Mouse (Mus musculus): Measurements from ENCODE around the gene Enho. TPM values are rescaled to one million over a fixed set of nuclear protein-coding genes. Genes with fewer than 3 reads are reported as not detected.
A peak's percentile ranks its signal among the peaks of the same experiment; 100 is the strongest.

Enho gene
- total RNA-seq, 2 experiments from 2014 or later = 59.1 to 66.3 TPM

DNA sequence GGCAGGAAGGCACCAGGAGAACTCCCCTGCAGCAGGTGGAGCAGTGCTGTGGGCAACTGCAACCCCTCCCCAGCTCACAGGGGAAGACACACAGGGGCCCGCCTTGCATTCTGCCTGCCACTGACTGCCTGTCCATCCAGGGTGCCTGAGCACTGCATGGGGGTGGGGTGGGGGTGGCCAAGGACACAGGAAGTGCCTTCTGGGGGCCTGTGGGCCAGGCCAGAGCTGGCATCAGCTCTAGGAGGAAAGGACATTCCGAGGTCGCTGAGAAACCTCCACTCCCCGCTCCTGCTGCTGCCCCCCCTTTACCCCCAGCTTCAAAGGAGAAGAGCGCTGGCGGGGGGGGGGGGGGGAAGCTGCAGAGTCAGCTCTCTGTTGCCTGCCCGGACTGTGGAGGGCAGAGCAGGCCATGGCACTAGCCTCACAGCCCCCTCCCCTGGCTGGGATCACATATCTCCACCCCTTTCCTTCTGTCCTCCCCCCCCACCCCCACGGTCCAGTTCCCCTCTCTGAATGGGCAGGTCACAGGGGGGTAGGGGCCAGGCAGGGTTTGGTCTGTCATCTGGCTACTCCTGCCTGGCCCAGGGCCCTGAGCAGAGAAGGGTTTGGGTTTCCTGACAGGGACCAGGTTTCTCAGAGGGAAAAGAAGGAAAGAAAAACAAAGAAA is 25.0 kb upstream of the Enho start:
- no peak for DNase-seq (ENCODE audit: low spot score in 2 of 2)

DNA sequence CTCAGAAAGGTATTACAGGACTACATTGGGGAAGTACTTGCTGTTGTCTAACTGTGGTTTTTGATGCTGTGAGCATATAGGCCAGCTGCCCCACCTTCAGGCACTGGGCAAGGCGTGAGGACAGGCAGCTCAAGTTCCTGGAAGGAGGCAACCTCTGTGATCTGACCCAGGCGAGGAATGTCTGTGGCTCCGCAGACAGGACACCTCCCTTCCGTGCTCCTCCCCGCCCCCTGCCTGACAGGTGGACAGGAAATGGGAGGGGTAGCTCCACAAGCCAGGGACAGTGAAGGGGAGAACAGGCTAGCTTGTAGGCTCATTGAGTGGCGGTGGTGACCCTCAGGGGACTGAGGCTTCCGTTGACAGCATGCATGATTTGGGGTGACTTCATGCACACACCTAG is 24.4 kb upstream of the Enho start:
- DNase-seq (ENCODE audit: low spot score in 2 of 2) = no peak

DNA sequence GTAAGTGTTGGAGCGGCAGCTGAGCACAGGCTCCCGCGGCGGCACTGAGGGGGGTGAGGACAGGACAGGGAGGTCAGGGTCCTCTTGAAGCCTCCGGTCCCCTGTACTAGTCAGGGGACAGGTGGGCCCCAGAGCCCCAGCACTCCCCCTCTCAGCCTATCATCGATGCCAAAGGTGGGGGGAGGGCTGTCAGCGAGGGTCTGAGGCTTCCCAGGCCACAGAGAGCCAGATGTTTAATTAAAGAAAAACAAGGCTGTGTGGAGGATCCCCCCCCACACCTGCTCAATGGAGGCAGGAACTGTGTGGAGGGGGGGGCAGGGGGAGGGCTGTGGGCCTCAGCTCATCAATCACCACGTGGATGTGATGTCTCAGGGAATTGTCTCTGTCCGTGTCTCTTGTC is 23.5 kb upstream of the Enho start:
- DNase-seq (ENCODE audit: low spot score in 2 of 2) = no peak

DNA sequence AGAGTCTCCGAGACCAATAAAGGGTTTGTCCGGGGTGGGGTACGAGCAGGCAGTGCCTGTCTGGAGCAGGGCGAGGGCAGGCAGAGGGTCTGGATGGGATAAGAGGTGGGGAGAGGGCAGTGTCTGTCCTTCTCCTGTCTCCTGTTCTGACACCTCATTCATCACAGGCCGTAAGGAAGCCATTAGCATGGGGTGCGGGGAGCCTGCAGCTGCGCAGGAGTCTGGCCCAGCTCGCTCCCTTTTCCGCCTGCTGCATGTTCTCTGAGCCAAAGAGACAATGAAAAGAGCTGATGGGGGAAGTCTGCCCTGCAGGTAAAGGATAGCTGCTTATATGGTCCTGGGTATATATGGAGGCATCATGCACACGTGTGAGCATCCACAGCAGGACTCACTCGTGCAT is 22.6 kb upstream of the Enho start:
- no peak for DNase-seq (ENCODE audit: low spot score in 2 of 2)

DNA sequence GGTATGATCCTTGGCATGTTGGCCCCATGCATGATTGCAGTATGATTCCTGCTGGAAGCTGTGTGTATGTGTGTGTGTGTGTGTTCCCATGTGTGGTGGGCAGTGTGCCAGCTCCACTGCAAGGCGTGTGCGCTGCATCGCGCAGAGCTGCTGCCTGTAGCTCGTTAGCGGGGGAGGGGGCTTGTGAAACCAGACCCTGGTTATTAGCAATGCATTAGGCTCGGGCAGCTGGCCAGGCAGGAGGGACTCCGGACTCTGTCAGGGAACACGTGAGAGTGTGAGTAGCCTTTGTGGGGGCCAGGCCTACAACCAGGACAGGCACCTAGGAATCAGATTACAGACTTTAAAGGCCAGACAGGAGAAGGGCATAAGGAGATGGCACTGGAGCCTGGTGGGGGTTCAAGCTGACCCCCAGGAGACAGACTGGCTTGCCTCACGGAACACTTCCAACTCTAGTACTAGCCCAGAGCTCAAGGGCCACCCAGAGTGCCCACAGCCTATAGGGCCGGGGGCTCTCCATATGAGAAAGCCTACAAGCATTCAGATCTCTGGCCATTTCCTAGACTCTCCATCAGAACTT is 20.8 kb upstream of the Enho start:
- no peak for DNase-seq (ENCODE audit: low spot score in 2 of 2)

DNA sequence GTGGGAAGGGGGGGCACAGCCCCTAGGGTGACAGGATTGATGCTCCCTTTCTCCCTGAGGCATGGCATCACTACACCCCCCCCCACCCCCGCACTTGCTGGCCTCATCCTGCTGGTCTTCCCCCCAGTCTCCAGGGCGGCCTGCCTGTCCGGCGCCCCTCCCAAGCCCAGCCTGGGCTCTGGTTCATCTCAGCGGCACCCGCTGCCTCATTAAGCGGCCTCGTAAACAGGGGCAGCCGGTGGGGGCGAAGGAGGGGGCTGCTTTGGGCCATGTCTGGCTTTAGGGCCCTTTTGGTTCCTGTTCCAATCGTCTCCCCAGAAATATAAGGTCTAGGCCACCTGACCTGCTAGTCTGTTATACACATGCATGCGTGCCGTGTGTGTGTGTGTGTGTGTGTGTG is 19.4 kb upstream of the Enho start:
- DNase-seq (ENCODE audit: low spot score in 2 of 2) = no peak

DNA sequence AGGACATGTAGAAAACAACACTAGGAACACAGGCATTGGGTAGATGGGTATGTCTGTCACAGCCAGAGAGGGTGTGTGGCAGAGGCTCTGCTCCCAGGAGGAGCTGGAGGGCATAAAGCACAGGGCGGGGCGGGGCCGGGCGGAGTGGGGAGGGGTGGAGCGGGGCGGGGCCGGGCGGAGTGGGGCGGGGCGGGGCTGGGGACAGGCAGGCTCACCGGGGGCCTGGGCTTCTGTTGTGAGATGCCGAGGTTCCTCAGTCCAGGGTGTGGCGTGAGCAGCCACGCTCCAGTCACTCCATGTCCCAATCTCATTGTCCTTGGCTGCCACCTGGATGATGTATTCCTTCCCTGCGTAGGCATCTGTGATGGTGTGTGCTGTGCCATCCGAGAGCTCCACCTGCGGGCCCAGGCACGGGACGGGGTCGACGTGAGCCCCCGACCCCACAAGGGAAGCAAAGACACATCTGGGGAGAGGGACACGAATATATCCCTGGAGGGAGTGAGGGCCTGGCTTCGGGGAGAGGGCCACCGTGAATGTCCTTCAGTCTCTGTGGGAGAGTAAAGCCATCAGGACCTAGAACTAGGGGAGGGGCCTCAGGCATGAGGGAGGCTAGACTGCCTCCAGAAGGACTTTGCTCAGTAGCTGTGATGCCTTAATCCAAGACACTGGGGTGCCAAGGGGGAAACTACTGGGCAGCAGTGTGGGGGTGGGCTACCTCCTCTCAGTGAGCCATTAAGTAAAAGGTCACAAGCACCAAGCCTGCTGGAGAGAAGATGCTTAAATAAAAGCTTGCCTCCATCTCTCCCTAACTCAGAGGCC is 18.7 kb upstream of the Enho start:
- DNase-seq (ENCODE audit: low spot score in 2 of 2) = no peak

DNA sequence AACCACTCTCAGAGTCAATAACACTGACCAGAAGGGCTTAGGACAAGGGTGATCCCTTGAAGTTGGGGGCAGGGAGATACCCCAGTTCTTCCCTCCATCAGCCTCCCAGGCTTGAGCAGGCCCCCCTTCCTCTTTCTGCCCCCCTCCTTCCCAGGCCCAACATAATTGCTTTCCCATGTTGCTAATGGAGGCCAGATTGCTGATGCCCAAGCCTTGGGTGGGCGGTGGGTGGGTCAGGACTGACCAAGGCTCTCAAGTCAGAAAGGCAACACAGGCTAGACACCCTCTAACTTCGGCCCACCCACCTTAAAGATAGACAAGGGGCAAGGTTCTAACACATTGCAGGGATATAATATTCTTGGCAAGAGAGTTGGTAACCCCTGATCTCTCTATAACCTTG is 15.4 kb upstream of the Enho start:
- DNase-seq (ENCODE audit: low spot score in 2 of 2) = no peak

DNA sequence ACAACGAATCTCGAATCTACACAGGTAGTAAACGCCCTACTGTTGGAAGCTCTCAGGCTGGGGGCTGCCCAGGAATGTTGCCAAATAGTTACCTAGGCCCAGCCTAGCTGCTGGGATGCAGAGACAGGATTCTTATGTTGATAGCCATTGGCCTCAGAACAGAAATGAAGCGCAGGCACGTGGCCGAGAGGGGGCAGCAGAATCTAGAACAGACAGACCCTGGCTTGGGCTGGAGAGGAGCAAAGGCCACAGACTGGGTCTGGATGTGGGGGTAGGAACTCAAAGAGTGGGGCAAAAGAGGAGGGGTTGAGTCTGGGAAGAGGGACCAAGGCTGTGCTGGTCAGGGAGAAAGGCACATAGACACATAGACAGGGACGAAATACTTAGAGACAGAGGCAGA is 14.1 kb upstream of the Enho start:
- DNase-seq (ENCODE audit: low spot score in 2 of 2) = peak; percentile 53 to 56

DNA sequence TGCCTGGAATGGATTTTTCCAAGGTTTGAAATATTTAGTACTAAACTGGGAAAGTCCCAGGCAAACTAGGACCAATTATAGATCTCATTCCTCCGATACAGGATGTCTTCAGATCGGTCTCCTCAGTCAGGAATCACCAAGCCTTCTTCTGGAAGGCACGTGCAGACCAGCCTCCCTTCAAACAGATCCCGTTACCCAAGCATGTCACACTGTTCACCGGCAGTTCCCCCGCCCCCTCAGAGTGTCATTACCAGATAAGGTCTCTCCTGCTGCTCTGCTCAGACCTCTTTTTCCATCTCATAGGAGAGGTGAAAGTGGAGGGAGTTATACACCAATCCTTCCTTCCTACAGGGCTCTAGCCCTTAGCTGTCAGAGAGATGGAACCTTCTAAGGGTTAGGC is 13.6 kb upstream of the Enho start:
- DNase-seq (ENCODE audit: low spot score in 2 of 2) = no peak

DNA sequence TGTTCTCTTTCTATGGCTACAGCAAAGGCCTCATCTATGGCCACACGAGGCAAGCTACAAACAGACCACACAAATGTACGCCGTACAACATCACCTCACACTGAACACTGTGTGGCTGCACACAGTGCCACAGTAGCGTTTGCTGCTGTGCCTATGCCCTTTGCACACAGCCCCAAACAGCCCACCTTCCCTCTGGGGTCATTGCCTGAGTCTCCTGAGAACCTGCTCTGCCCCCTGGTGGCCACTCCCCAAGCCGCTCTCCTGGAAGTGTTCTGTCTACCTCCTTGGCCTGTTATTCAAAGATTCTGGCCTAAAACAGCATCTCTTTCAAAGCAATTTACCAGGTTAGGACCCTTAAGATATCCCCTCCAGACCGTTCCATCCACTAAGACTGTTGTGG is 13.2 kb upstream of the Enho start:
- DNase-seq (ENCODE audit: low spot score in 2 of 2) = peak; percentile 70 to 83

DNA sequence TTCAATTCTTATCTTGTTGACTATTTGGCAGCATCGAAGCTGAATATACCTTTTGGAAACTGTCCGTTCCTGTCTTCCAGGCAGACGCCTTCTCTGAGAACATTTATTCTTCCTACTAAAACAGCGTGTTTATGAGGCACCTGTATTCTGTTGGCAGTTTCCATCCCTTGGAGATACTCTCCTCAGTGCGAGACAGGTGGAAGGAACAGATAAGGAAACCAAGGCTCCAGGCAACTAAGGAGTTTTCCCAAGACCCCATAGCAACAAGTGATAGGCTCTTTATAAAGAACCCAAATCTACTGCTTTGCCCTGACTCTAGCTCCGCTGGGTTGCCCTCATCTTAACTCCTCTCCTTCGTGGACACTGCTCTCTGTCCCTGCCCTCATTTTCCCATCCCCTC is 8.5 kb upstream of the Enho start:
- no peak for DNase-seq (ENCODE audit: low spot score in 2 of 2)

DNA sequence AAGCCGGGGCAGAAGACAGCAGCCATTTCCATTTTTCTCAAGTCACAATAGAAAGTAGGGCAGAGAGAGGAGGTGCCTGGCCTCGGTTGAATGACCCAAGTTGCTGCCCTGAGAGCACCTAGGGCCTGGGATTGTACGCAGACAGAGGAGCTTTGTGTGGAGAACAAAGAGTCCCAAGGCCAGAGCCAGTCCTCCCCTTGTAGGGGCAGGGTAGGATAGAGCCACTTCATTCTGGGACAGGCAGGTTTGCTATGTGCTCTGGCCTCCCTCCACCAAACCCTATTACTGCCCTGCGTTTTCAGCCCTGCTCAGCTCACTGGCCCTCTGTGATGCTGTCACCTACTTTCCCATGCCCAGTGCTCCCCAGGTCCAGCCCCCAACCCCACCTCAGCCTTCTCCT is 8.0 kb upstream of the Enho start:
- no peak for DNase-seq (ENCODE audit: low spot score in 2 of 2)

DNA sequence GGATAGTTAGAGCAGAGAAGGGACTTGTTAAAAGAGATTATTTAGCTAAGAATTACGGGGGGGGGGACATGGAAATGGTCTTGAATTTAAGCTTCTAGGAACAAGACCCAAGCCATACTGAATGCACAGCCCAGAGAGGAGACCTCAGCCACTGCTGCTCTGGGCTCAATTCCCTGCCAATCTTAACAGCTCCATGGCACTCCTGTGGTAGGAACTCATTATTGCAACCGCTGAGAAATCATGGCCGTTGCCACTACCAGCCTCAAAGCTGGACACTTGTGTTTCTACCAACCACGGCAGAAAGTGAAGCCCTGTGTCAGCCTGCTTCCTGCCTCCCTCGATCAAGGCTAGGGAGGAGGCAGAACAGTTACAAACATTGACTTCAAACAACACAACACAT is 5.4 kb upstream of the Enho start:
- peak in 1 of 2 experiments; percentile 20 for DNase-seq (ENCODE audit: low spot score in 2 of 2)

DNA sequence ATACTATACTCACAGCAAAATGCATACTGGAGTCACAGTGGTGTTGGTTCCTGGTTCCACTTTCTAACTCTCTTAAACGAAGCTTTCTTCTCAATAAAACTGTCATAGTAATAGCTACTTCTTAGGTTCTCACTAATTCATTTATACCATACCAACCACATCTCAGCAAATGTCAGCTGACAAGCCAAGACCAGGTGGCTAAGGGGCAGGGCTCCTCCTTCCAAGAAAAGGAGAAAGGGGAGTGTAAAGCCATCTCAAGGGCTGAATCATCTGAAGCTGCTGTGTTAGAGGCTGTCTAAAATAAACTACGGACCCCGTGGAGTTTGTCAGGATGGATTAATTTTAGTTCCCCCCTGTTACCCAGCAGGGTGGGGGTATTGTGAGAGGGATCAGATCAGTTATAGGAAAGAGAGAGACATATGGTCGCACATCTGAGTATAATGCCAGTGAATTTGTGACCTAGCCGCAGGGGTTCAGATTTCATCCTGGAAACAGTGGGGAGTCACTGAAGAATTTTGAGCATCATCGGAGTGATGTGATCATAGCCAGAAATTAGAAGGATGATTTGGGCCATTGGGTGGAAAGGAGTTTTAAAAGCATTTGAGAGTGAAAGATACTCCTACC is 1.2 kb upstream of the Enho start:
- no peak for DNase-seq (ENCODE audit: low spot score in 2 of 2)

DNA sequence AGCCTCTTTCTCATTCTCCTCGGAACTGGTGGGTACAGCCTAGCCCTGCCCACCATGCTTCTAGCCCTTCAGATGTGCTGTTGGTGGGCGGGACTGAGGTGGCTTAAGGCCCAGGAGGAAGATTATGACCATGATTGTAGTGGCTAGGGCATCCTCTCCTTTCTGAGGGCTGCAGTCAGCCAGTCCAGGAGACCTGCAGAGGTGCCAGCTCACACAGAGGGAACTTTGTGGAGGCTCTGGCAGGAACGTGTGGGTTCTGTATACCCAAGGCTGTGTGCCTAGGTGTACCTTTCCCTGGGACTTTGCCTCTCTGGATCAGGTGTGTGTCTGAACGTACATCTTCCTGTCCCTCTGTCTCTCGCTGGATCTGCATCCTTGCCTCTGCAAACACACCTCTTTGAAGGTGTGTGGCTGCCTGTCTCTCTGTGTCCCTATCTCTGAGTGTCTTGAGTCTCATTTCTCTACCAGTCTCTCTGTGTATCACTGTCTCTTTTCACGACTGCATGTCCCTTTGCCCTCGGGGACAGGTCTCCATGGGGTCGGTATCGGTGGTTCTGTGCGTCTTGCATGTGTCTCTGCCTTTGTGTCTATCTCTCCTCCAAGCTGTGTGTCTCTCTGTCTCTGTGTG is 796 bp downstream of the Enho start:
- peak; percentile 12 to 25 for DNase-seq (ENCODE audit: low spot score in 2 of 2)

DNA sequence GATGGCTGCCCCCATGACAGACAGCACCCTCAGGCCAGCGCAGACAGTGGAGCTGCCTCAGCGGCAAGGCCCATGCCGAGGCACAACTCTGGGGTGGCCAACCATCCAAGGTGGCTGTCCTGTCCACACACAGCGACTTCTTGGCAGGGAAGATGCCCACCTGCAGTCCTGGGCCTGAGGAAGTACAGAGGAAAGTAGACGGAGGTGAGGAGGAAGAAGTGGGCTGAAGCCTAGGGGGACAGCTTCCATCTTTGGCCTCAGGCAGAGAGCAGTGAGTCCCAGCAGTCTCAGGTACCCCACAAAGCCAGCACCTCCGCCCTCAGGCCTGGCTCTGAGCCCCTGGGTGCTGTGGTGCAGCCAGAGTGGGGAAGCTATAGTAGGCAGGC is 1.3 kb downstream of the Enho start:
- peak in 1 of 2 experiments; percentile 21 for DNase-seq (ENCODE audit: low spot score in 2 of 2)

DNA sequence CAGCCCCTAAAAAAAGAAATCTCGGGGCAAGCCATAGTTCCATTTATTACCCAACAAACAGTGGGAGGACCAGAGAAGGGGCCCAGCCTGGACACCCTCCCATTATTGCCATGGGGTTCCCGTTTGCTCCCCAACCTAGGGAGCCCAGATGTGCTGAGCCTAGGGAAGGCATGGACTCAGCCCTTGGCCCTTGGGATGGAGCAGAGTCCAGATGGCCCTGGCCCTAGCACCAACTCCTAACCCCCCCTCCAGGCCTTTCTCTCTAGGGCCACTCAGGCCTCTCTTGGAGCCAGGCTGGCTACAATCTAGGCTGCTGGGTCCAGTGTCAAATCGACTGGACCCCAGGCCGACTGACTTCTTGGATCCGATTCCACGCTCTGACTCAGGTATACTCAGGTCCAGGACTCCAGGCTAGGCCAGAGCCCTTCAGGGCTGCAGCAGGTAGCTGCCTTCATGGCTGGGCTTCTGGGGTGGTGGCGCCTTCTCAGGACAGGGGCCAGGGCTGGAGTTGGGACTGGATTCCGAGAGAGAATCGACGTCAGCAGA is 1.9 kb downstream of the Enho start:
- no peak for DNase-seq (ENCODE audit: low spot score in 2 of 2)

DNA sequence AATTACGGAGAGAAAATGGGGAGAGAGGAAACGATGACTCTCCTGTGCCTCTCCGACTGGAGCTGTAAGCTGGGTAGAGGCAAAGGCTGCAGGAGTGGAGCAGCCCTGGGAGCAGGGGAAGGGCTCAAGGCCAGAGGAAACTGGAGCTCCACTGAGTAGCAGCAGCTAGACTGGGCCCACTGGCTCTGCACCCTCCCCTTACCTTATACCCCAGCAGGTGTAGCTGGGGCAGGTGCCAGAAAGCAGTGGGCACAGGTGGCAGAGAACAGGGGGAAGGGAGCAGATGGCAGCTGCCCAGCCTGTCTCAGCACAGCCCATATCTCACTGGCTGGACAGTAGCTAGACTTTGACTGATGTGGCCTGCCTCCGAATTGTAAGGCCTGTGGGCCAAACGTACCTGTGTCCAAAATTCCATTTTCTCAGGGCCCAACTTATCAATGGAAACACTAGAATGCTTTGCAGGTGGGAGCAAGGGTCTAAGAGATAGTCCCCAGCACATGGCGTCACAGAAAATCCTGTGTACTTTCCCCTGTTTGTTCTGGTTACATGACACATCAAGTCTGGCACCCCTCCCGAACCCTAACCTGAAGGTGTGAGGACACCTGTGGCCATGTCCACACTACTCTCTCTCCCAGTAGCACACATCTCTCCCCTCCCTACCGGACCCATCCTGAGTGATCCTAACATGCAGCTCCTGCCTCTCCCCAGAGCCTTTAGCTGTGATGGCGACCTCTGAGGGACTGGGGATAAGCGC is 3.1 kb downstream of the Enho start:
- no peak for DNase-seq (ENCODE audit: low spot score in 2 of 2)

DNA sequence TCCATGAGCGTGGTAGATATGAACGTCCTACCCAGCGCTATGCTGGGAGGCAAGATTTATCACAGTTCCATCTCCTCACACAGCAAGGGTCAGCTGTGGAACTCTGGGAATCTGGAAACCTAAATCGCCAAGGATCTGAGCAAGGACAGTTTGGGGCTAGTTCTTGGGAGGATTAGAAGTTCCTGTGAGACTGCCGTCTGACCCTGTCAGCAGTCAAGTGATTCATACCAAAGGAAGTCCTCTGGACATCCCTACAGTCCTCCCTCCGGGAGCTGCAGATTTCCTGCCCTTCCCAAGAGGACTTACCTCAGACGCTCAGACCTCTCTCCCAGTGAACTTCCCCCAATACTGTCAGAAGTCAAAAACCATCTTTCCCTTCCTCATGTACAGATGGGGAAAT is 3.8 kb downstream of the Enho start:
- DNase-seq (ENCODE audit: low spot score in 2 of 2) = no peak

DNA sequence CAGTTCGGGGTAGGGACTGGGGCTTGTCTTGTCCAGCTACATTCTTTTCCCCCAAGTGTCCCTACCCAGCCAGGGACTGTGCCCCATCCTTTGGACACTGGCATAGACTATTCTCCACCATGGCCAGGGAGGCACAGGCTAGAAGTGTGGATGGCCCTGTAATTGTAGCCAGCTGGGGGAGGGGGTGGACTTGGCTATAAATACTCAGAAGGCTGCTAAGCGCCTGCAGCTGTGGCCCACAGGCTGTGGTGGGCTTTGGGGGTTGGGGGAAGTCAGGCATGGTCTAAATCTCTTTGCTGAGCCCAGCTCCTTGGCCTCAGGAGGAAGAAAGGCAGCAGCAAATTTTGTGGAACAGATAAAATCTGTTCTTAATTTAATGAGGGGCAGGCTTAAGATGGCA is 4.2 kb downstream of the Enho start:
- DNase-seq (ENCODE audit: low spot score in 2 of 2) = no peak

Measured in left cerebral cortex, adult 18-20 months (tissue).